Mouse (Mus musculus) granulocyte monocyte progenitor cell, adult 5-6 weeks (primary cell): Measurements from ENCODE around the gene Gm47969. TPM values are rescaled to one million over a fixed set of nuclear protein-coding genes. Genes with fewer than 3 reads are reported as not detected.
"Not testable (repeated sequence)": the region's sequence is repeated elsewhere in the genome, so short reads cannot be mapped to it uniquely, and the experiment has no call there.

ENCODE experiments used
- ATAC-seq: replicated peaks from 2 replicates; pipeline ENCODE4 v1.8.0; 2016; ENCODE audit warnings: mild to moderate bottlenecking, moderate TSS enrichment, inconsistent platforms; ENCODE audit not compliant: poor library complexity, severe bottlenecking
- total RNA-seq, 2 experiments: library from RNA; stranded (forward) in 1 of 2; stranded (reverse) in 1 of 2; fragments of 200-712, 200-1000 nt in 1 of 2; fragments of >200 nt in 1 of 2; fragmentation: Nextera tagmentation in 1 of 2; gene quantifications; 2 replicates each; pipeline ENCODE4 v1.2.3; 2014 to 2017

Gene Gm47969
- total RNA-seq (2014; fragmentation: Nextera tagmentation), result not detected in 2 replicates
- total RNA-seq (2017), result not detected in 2 replicates

GRCm38 (mm10) chr1:83044882-83045427 is at the start of gene Gm47969:
Gene Gm47969, plus strand, starts transcription at chr1:83044932.
- peak; percentile 92 for ATAC-seq

- not testable (repeated sequence) for ATAC-seq
Measured at GRCm38 (mm10) chr1:83000306-83000705, 44.4 kb upstream of the Gm47969 start, which contains the start of gene Gm47959. Gene Gm47959, plus strand, starts transcription at chr1:83000548.

GRCm38 (mm10) chr1:83006218-83007179 is 38.2 kb upstream of the Gm47969 start:
- no peak for ATAC-seq

DNA sequence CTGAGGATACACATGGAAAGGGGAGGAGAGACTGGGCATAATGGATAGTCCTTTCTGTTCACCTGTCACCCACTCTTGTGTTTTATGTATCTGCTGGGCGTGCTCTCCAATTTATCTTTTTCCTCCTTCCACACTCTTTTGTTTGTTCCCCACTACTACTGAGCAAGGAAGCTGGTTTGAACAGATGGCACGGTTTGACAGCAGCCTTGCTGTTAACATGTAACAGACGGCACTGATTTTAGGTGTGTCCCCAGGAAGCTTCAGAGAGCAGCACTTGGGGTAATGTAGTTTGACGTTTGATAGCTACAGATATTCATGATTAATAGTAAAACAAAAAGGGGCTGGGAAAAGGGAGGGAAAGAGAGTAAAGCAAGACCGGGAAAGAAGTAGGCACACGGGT is 37.3 kb upstream of the Gm47969 start:
- no peak for ATAC-seq

- ATAC-seq, result no peak
Measured at GRCm38 (mm10) chr1:83014477-83014876, 30.3 kb upstream of the Gm47969 start.

DNA sequence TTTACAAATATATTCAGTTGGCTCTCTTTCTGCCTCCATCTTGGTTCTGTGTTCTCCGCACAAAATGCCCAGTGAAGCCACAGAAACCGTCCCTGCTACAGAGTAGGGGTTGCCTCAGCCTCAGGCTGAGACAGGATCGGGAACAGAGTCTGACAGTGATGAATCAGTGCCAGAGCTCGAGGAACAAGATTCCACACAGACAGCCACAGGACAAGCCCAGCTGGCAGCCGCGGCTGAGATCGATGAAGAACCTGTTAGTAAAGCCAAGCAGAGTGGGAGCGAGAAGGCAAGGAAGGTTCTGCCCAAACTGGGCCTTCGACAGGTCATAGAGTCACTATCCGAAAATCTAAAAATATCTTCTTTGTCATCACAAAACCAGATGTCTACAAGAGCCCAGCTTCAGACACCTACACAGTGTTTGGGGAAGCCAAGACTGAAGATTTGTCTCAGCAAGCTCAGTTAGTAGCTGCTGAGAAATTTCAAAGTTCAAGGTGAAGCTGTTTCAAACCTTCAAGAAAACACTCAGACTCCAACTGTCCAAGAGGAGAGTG is 29.3 kb upstream of the Gm47969 start:
- ATAC-seq, result no peak

DNA sequence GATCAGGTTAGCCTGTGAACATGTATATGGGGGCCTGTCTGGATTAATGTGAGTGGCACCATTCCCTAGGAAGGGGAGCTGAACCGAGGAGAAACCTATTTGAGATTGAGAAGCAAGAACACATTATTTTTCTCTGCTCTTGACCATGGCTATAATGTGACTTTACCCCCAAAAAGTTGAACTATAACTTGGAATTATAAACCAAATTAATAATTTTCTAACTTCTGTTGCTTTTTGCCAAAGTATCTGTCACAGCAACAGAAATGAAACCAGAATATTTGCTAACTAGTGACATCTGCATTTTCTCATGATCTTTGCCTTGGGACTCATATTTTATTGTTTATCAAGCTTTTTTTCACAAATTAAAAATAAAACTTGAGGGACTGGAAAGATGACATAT is 28.2 kb upstream of the Gm47969 start:
- ATAC-seq, result no peak

DNA sequence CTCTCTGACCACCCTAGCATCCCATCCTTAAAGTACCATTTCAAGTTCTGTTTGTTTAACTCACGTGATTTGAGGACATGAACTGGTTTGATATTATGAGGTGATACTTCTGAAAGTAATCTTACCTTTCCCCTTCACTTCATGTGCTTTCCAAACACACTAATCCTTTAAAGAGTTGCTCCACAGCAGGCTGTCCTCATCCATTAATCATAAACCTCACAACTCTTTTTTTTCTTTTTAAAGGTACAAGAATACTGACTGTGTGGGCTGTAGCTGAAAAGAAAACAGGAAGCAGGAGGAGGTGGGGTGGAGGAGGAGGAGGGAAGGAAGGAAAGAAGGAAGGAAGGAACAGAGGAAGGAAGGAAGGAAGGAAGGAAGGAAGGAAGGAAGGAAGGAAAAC is 12.8 kb upstream of the Gm47969 start:
- ATAC-seq, result no peak

GRCm38 (mm10) chr1:83032508-83032907 is 12.2 kb upstream of the Gm47969 start:
- ATAC-seq, result no peak

DNA sequence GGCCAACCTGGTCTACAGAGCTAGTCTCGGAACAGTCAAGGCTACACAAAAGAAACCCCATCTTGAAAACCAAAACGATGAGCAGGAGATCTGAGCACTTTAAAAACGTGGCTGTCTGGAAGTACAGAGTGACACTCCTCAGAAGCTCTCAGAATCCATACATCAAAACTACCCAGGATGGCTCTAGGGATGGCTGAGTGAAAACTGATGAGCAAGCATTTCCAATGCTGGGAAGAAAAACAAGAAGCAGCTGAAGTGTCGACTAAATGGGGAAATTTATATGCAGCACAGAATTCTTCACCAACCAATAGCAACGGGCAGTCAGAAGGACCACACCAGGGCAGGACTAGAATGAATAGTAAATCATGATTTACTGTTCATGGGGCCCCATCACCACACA is 10.2 kb upstream of the Gm47969 start:
- ATAC-seq, result no peak

DNA sequence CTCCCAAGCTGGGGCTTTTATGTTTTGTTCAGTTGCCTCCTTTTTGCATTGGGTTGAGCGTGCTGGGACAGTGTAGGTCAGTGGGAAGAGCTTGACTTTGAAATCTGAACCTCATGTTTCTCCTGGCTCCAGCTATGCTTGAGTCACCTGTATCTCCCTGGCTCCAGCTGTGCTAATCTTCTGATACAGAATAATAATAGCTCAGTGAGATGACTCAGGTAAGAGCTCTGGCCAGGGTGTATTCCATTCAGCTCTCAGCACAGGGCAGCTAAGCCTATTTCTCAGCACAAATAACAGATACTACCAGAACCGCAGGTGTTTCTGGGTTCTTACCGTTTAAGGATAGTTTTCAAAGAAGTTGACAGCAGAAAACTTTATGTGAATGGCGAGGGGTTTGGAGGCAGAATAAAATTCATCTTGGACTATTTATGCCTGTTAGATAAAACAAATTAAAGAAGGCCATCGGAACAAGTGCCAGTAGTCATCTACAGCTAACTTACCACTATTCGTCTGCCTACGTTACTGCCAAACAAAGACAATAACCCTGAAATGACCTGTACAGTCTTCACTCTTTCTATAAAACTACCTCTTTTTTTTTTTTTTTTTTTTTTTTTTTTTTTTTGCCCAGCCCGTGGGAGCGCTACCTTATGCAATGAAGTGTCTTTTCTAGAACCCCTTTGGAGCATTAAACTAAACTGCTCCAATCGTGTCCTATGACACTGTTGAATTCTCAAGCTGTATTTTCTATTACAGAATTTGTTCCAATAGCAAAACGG is 7.7 kb upstream of the Gm47969 start:
- ATAC-seq, result no peak

- peak; percentile 61 for ATAC-seq
Measured at GRCm38 (mm10) chr1:83038109-83038672, 6.5 kb upstream of the Gm47969 start, which contains the start of gene Slc19a3. Gene Slc19a3, minus strand, starts transcription at chr1:83038448.

- ATAC-seq, result no peak
Measured at GRCm38 (mm10) chr1:83039080-83039479, 5.7 kb upstream of the Gm47969 start.

DNA sequence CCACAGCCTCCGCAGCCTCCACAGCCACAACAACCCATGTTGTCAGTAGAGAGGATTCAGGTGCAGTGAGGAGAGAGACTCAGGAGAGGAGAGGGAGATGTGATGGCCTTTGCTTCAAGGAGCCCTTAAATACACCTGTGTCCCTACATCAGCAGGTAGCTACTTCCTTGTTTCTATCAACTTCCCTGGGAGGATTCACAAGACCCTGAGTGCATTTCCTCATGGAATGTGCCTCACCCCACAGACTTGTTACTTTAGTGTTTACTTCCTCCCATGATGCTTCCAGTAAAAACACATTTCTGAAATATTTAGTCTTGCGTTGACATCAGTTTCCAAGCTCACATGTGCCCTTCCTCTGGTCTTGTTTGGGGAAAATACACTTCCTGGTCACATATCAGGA is 2.4 kb upstream of the Gm47969 start, which contains the start of gene Krtap28-10:
Gene Krtap28-10 (minus strand): TSS at position 101 of the 400 bp plus-strand sequence.
- no peak for ATAC-seq

- no peak for ATAC-seq
Measured at GRCm38 (mm10) chr1:83058481-83058880, 13.7 kb downstream of the Gm47969 start.

GRCm38 (mm10) chr1:83059278-83059677 is 14.5 kb downstream of the Gm47969 start, which contains the start of gene A030005K14Rik:
Gene A030005K14Rik, minus strand, starts transcription at chr1:83059378.
- no peak for ATAC-seq

- ATAC-seq, result no peak
Measured at GRCm38 (mm10) chr1:83060643-83061042, 15.9 kb downstream of the Gm47969 start, which contains the start of gene Krtap28-13. Gene Krtap28-13, plus strand, starts transcription at chr1:83060930.

DNA sequence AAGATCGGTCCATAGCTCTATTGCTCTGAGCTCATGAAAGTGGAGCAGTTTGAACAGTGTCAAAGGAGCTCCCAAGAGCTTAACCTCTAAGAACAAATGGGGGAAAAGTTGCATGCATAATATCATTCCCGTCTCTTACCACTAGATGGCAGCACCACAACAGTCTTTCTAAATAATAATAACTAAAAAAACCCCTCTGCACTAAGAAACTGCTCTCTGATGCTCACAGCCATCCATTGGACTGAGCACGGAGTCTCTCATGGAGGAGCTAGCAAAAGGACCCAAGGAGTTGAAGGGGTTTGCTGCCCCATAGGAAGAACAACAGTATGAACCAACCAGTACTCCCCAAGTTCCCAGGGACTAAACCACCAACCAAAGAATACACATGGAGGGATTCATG is 20.1 kb downstream of the Gm47969 start:
- ATAC-seq, result no peak; the same call in 1 of the 2 replicates

- no peak for ATAC-seq
Measured at GRCm38 (mm10) chr1:83066577-83066976, 21.8 kb downstream of the Gm47969 start.

- no peak for ATAC-seq
Measured at GRCm38 (mm10) chr1:83067205-83067604, 22.5 kb downstream of the Gm47969 start.
